Mouse (Mus musculus) G1E (cell line): ENCODE measurements around the gene Bcl2l14.

ENCODE experiments used
- CTCF ChIP-seq: IDR thresholded peaks from 2 replicates; pipeline ENCODE4 v1.5.1; 2012; ENCODE audit warnings: low read depth, low read length, inconsistent platforms, mixed read lengths
- GATA1 ChIP-seq: IDR thresholded peaks from 2 replicates; pipeline ENCODE4 v1.6.1; 2012; ENCODE audit warnings: borderline replicate concordance, low read length, inconsistent platforms, mixed read lengths
- POLR2AphosphoS5 ChIP-seq: IDR thresholded peaks from 2 replicates; pipeline ENCODE4 v1.6.1; 2012; ENCODE audit warnings: low read depth, low read length, inconsistent platforms; ENCODE audit not compliant: insufficient replicate concordance

DNA sequence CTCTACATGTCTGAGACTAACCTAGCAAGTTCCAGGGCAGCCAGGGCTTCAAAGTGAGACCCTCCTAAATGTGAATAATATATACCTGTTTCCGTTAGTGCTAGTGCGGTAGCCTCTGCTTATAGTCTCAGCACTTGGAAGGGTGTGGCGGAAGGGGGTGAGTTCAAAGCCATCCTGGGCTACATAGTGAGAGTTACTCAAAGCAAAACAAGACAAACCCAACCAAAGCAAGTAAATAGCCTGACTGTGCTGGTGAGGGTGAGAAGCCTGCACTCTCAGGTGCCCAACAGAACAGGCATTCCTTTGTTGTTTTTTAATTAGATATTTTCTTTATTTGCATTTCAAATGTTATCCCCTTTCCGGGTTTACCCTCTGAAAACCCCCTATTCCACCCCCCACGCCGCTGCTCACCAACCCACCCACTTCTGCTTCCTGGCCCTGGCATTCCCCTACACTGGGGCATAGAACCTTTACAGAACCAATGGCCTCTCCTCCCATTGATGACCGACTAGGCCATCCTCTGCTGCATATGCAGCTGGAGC lies 47.5 kb upstream of the Bcl2l14 start:
- TF ChIP-seq GATA1 (no peak), CTCF (no peak), POLR2AphosphoS5 (no peak)
